Comparison of ENCODE assay signal across 10 mouse cellular contexts in the genomic region with DNA sequence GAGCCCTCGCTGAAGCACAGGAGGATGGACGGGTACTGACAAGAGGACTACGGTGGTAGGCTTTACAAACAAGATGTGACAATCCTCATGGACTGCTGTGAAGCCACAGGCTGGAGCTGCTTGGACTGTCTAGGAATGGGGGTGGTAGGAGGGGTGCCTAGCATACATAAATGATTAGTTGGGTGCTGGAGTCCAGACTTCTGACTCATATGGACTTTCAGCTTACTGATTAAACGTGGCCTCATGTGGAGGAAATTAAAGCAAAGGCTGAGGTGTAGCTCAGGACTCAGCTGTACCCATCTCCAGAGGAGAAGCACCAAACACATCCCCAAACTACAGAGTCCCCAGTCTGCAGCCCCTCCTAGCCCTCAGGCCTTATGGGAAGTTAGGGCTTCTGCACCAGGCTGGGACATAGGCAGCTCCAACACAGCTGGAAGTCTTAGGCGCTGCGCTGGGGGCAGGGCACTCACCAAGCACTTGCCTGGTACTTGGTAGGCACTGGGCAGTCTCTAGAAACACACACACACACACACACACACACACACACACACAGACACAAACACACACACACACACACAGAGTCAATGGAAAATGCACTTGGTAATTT. TPM values are rescaled to one million over a fixed set of nuclear protein-coding genes. Genes with fewer than 3 reads are reported as not detected.
A peak's percentile ranks its signal among the peaks of the same experiment; 100 is the strongest.
DNase-seq lines count a peak whose midpoint lies in the region; ATAC-seq and TF ChIP-seq lines count a peak whose summit lies in the region.
"Had no signal": no experiment of that assay in that cellular context is flagged by ENCODE, and none has a peak within 500 bp of the region (broad histone marks: within the 10 kb centered on the region; RNA-seq: fewer than 3 reads in every experiment).

No protein-coding gene starts in this region.

- H3K4me3 ChIP-seq in hindbrain, embryonic 13.5 days = no peak overlapping the region
- no peak overlapping the region for H3K4me3 ChIP-seq in hindbrain, embryonic 14.5 days (replicated peaks; ENCODE audit: low read length)
- H3K4me3 ChIP-seq in MEL (ENCODE audit: control insufficient read depth in 1 of 2, insufficient read depth in 1 of 2, low read depth in 2 of 2, low read length in 2 of 2) = no peak overlapping the region
- no peak overlapping the region for H3K4me3 ChIP-seq in bone marrow, adult 2 months (replicated peaks; ENCODE audit: control insufficient read depth, low read depth, low read length)
- H3K4me3 ChIP-seq: embryonic facial prominence, embryonic 12.5 days had no signal

- H3K27ac ChIP-seq in hindbrain, embryonic 13.5 days = no peak overlapping the region
- H3K27ac ChIP-seq in hindbrain, embryonic 14.5 days = no peak overlapping the region
- peak overlapping the region; percentile 17; the same call in 1 of the 2 replicates for H3K27ac ChIP-seq in MEL (ENCODE audit: control insufficient read depth, low read depth, low read length)
- H3K27ac ChIP-seq in bone marrow, adult 2 months (ENCODE audit: control insufficient read depth, insufficient read depth, low read depth, low read length, poor library complexity) = 0 out of 2 replicates have a peak overlapping the region, but pooled peaks have one; percentile 10
- H3K27ac ChIP-seq: embryonic facial prominence, embryonic 12.5 days had no signal

- TF ChIP-seq RAD21 in MEL (IDR thresholded peaks at IDR 0.05; ENCODE audit: low read depth, low read length) = no peak

- no peak overlapping the region for H3K4me2 ChIP-seq in hindbrain, embryonic 13.5 days
- no peak overlapping the region for H3K4me2 ChIP-seq in hindbrain, embryonic 14.5 days (replicated peaks)
- H3K4me2 ChIP-seq: embryonic facial prominence, embryonic 12.5 days had no signal

- no peak for TF ChIP-seq EP300 in MEL (IDR thresholded peaks at IDR 0.05; ENCODE audit: low read depth in 1 of 2, low read length in 2 of 2)

- DNase-seq in hindbrain, embryonic 14.5 days (ENCODE audit: low spot score) = no peak
- DNase-seq in MEL (ENCODE audit: low read depth, low spot score) = no peak
- peak; percentile 54 to 70 for DNase-seq in kidney, postnatal 36 days
- DNase-seq in urinary bladder, adult 18-20 months (ENCODE audit: low spot score in 2 of 2) = no peak
- DNase-seq in embryo, embryonic 10 days (ENCODE audit: low spot score) = no peak
- no peak for DNase-seq in gastrocnemius, adult 8-10 months (ENCODE audit: low spot score in 2 of 2)
- DNase-seq: right cerebral cortex, postnatal 14 days had no signal

- peak overlapping the region; percentile 24; the same call in 1 of the 2 replicates for H3K9ac ChIP-seq in hindbrain, embryonic 13.5 days
- no peak overlapping the region for H3K9ac ChIP-seq in hindbrain, embryonic 14.5 days
- 0 out of 2 replicates have a peak overlapping the region, but pooled peaks have one; percentile 27 for H3K9ac ChIP-seq in MEL (ENCODE audit: control insufficient read depth, low read depth, low read length, poor library complexity, severe bottlenecking)
- H3K9ac ChIP-seq: embryonic facial prominence, embryonic 12.5 days had no signal

- no peaks in the 10 kb centered on the region for H3K9me3 ChIP-seq in hindbrain, embryonic 13.5 days
- no peaks in the 10 kb centered on the region for H3K9me3 ChIP-seq in hindbrain, embryonic 14.5 days (ENCODE audit: control insufficient read depth, low read length)
- H3K9me3 ChIP-seq in MEL (replicated peaks; ENCODE audit: insufficient read depth, low read length) = no peaks in the 10 kb centered on the region
- H3K9me3 ChIP-seq: embryonic facial prominence, embryonic 12.5 days had no signal

- no peak for TF ChIP-seq POLR2A in MEL (IDR thresholded peaks at IDR 0.05; ENCODE audit: control insufficient read depth in 1 of 2, insufficient read depth in 1 of 2, low read depth in 1 of 2, low read length in 2 of 2, poor library complexity in 1 of 2)
- no peak for TF ChIP-seq POLR2A in bone marrow, adult 2 months (IDR thresholded peaks at IDR 0.05; ENCODE audit: borderline replicate concordance, control insufficient read depth, low read depth, low read length)

- no peaks in the 10 kb centered on the region for H3K27me3 ChIP-seq in hindbrain, embryonic 13.5 days
- no peaks in the 10 kb centered on the region for H3K27me3 ChIP-seq in hindbrain, embryonic 14.5 days (ENCODE audit: control insufficient read depth, insufficient read depth, low read length)
- no peaks in the 10 kb centered on the region for H3K27me3 ChIP-seq in MEL (ENCODE audit: control insufficient read depth in 1 of 2, insufficient read depth in 2 of 2, low read length in 2 of 2)
- H3K27me3 ChIP-seq: embryonic facial prominence, embryonic 12.5 days had no signal

- H3K36me3 ChIP-seq in hindbrain, embryonic 13.5 days = peaks cover 60% of the 10 kb centered on the region
- peaks cover 45% of the 10 kb centered on the region for H3K36me3 ChIP-seq in hindbrain, embryonic 14.5 days (replicated peaks; ENCODE audit: control insufficient read depth, insufficient read depth)
- H3K36me3 ChIP-seq in MEL (ENCODE audit: control insufficient read depth in 1 of 2, insufficient read depth in 2 of 2, low read length in 2 of 2) = peaks cover 15 to 36% of the 10 kb centered on the region in 2 experiments

- H3K79me2 ChIP-seq in MEL (ENCODE audit: control insufficient read depth, insufficient read depth, low read length, poor library complexity) = peaks cover 83% of the 10 kb centered on the region

- 75% methylated on average over 6 of the region's 6 CpGs for WGBS in hindbrain, embryonic 13.5 days
- 78% methylated on average over 6 of the region's 6 CpGs for WGBS in hindbrain, embryonic 14.5 days
- WGBS in bone marrow, adult 2 months = 54% methylated on average over 6 of the region's 6 CpGs

- peaks cover 62% of the 10 kb centered on the region for H3K4me1 ChIP-seq in hindbrain, embryonic 13.5 days (replicated peaks)
- peaks cover 12% of the 10 kb centered on the region; the same call in 1 of the 2 replicates for H3K4me1 ChIP-seq in hindbrain, embryonic 14.5 days (replicated peaks; ENCODE audit: control insufficient read depth, insufficient read depth, low read length)
- peaks cover 18 to 36% of the 10 kb centered on the region in 2 experiments for H3K4me1 ChIP-seq in MEL (ENCODE audit: control insufficient read depth in 1 of 2, insufficient read depth in 2 of 2, low read length in 2 of 2)
- H3K4me1 ChIP-seq in bone marrow, adult 2 months (ENCODE audit: control insufficient read depth, insufficient read depth, low read length) = peaks cover 9% of the 10 kb centered on the region

- TF ChIP-seq CTCF in MEL (IDR thresholded peaks at IDR 0.05 in 2 of 3, conservative IDR thresholded peaks at IDR 0.05 in 1 of 3; ENCODE audit: control insufficient read depth in 1 of 3, insufficient read depth in 1 of 3, low read depth in 2 of 3, low read length in 3 of 3, poor library complexity in 1 of 3, severe bottlenecking in 1 of 3) = no peak
- no peak for TF ChIP-seq CTCF in bone marrow, adult 2 months (IDR thresholded peaks at IDR 0.05; ENCODE audit: control insufficient read depth, insufficient read depth, low read length)

- ATAC-seq in hindbrain, embryonic 13.5 days (ENCODE audit: low FRiP score) = no peak
- ATAC-seq in hindbrain, embryonic 14.5 days (ENCODE audit: low FRiP score) = no peak

RNA-seq across cellular contexts. Expression of gene Sh3gl1, which starts 4.2 kb away (rescaled TPM):
- polyA plus RNA-seq in hindbrain, embryonic 13.5 days (2015; fragmentation: Nextera tagmentation; extraction: Ambion mirVana) = 116 and 118 TPM in 2 replicates
- 91.1 and 94.1 TPM in 2 replicates for polyA plus RNA-seq in hindbrain, embryonic 14.5 days (2014; fragmentation: Nextera tagmentation; extraction: Ambion mirVana)
- total RNA-seq in MEL (2012; rRNA removed) = 36.7 and 41.0 TPM in 2 replicates
- 10 to 100 TPM in 1 of 2 experiments, not detected in 1; 78.4 TPM for polyA plus RNA-seq in MEL (2012; ENCODE audit: insufficient read depth in 1 of 2, insufficient read length in 2 of 2, low read depth in 1 of 2, low replicate concordance in 2 of 2, missing spikeins in 1 of 2)
- 39.9 and 55.5 TPM in 2 replicates for polyA plus RNA-seq in bone marrow, adult 2 months (2011; ENCODE audit: insufficient read depth, insufficient read length, low replicate concordance, missing spikeins)
- total RNA-seq in gastrocnemius, adult 8-10 months (2022) = 1 to 10 TPM; 5.5 to 8.9 (median 7.6) TPM

RNA-seq across cellular contexts. Expression of gene Chaf1a, which starts 8.0 kb away (rescaled TPM):
- 6.1 and 6.9 TPM in 2 replicates for polyA plus RNA-seq in hindbrain, embryonic 13.5 days (2015; fragmentation: Nextera tagmentation; extraction: Ambion mirVana)
- 3.1 and 3.6 TPM in 2 replicates for polyA plus RNA-seq in hindbrain, embryonic 14.5 days (2014; fragmentation: Nextera tagmentation; extraction: Ambion mirVana)
- total RNA-seq in MEL (2012; rRNA removed) = 48.5 and 49.5 TPM in 2 replicates
- 100 to 1,000 TPM in 1 of 2 experiments, not detected in 1; 116 TPM for polyA plus RNA-seq in MEL (2012; ENCODE audit: insufficient read depth in 1 of 2, insufficient read length in 2 of 2, low read depth in 1 of 2, low replicate concordance in 2 of 2, missing spikeins in 1 of 2)
- 55.8 and 73.6 TPM in 2 replicates for polyA plus RNA-seq in bone marrow, adult 2 months (2011; ENCODE audit: insufficient read depth, insufficient read length, low replicate concordance, missing spikeins)
- 1 to 10 TPM in 1 of 4 experiments, under 1 TPM in 3; 0.47 to 1.6 (median 0.75) TPM for total RNA-seq in gastrocnemius, adult 8-10 months (2022)

RNA-seq across cellular contexts. Expression of gene Mpnd, which starts 26.7 kb away (rescaled TPM):
- polyA plus RNA-seq in hindbrain, embryonic 13.5 days (2015; fragmentation: Nextera tagmentation; extraction: Ambion mirVana) = 159 and 163 TPM in 2 replicates
- 146 and 151 TPM in 2 replicates for polyA plus RNA-seq in hindbrain, embryonic 14.5 days (2014; fragmentation: Nextera tagmentation; extraction: Ambion mirVana)
- 3.9 and 5.6 TPM in 2 replicates for total RNA-seq in MEL (2012; rRNA removed)
- 10 to 100 TPM in 1 of 2 experiments, not detected in 1; 18.3 TPM for polyA plus RNA-seq in MEL (2012; ENCODE audit: insufficient read depth in 1 of 2, insufficient read length in 2 of 2, low read depth in 1 of 2, low replicate concordance in 2 of 2, missing spikeins in 1 of 2)
- 13.1 and 47.7 TPM in 2 replicates for polyA plus RNA-seq in bone marrow, adult 2 months (2011; ENCODE audit: insufficient read depth, insufficient read length, low replicate concordance, missing spikeins)
- 10 to 100 TPM; 41.3 to 55.2 (median 42.4) TPM for total RNA-seq in gastrocnemius, adult 8-10 months (2022)

RNA-seq across cellular contexts. Expression of gene Stap2, which starts 26.8 kb away (rescaled TPM):
- polyA plus RNA-seq in hindbrain, embryonic 13.5 days (2015; fragmentation: Nextera tagmentation; extraction: Ambion mirVana) = 5.7 and 5.8 TPM in 2 replicates
- polyA plus RNA-seq in hindbrain, embryonic 14.5 days (2014; fragmentation: Nextera tagmentation; extraction: Ambion mirVana) = 5.6 and 6.0 TPM in 2 replicates
- 0.08 and 0.10 TPM in 2 replicates for total RNA-seq in MEL (2012; rRNA removed)
- under 1 TPM in 1 of 2 experiments, not detected in 1; 0.08 TPM for polyA plus RNA-seq in MEL (2012; ENCODE audit: insufficient read depth in 1 of 2, insufficient read length in 2 of 2, low read depth in 1 of 2, low replicate concordance in 2 of 2, missing spikeins in 1 of 2)
- polyA plus RNA-seq in bone marrow, adult 2 months (2011; ENCODE audit: insufficient read depth, insufficient read length, low replicate concordance, missing spikeins) = 3.9 and 10.6 TPM in 2 replicates
- 1 to 10 TPM; 1.7 to 3.2 (median 2.6) TPM for total RNA-seq in gastrocnemius, adult 8-10 months (2022)

RNA-seq across cellular contexts. Expression of gene Ubxn6, which starts 42.6 kb away (rescaled TPM):
- 77.2 and 86.0 TPM in 2 replicates for polyA plus RNA-seq in hindbrain, embryonic 13.5 days (2015; fragmentation: Nextera tagmentation; extraction: Ambion mirVana)
- 72.0 and 75.6 TPM in 2 replicates for polyA plus RNA-seq in hindbrain, embryonic 14.5 days (2014; fragmentation: Nextera tagmentation; extraction: Ambion mirVana)
- 24.8 and 28.2 TPM in 2 replicates for total RNA-seq in MEL (2012; rRNA removed)
- polyA plus RNA-seq in MEL (2012; ENCODE audit: insufficient read depth in 1 of 2, insufficient read length in 2 of 2, low read depth in 1 of 2, low replicate concordance in 2 of 2, missing spikeins in 1 of 2) = 10 to 100 TPM in 1 of 2 experiments, not detected in 1; 42.2 TPM
- polyA plus RNA-seq in bone marrow, adult 2 months (2011; ENCODE audit: insufficient read depth, insufficient read length, low replicate concordance, missing spikeins) = 17.7 and 41.7 TPM in 2 replicates
- 10 to 100 TPM; 66.1 to 85.8 (median 74.4) TPM for total RNA-seq in gastrocnemius, adult 8-10 months (2022)

Comparison
In these comparisons a context has a peak if more than half of its experiments do, and no peak if none do; other contexts are left out.
1. H3K27ac ChIP-seq: peak in MEL (single experiment) and bone marrow, adult 2 months (single experiment); none in hindbrain, embryonic 13.5 days (single experiment) and hindbrain, embryonic 14.5 days (single experiment).
2. DNase-seq: peak in kidney, postnatal 36 days (2 of 2); none in hindbrain, embryonic 14.5 days (single experiment), MEL (single experiment), urinary bladder, adult 18-20 months (0 of 2), embryo, embryonic 10 days (single experiment) and gastrocnemius, adult 8-10 months (0 of 2).